Mouse (Mus musculus): ENCODE measurements around the gene Smc3. TPM values are rescaled to one million over a fixed set of nuclear protein-coding genes. Genes with fewer than 3 reads are reported as not detected.

The Smc3 gene
- total and polyA plus RNA-seq, 2 experiments from 2014 or later: 15.3 to 44.1 TPM

DNA sequence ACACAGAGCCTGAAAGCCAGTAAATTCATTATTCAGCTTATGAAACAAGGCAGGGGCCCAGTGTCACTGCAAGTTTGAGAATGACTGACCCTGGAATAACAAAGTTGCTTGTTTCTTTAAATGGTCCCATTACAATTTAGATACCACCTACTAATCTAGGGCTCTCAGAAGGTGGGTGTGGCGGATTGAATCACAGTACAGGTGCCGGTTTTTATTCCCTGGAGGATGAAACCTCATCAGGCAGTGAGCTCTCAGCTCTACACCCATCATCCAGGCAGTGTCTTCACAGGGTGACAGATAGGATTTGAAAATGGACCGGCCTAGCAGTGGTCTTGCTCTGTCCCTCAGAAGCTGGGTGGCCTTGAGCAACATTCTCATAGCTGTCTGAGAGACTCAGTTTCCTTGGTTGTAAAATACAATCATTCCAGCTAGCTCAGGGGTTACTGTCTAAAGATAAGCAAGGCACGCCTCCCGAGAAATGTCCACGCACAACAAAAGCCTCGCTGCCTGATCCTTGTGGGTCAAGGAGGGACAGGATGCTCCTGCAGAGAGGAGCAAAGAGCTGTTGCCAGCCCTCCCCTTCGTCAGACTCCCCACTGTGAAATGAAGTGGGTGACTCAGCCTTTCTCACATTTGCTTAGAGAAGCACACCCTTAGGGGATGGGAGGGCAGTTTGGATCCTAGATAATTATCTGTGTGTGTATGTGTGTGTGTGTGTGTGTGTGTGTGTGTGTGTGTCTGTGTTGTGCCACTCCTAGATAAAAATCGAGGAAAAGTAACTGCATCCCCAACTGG, 74.1 kb downstream of the Smc3 start:
- 46% methylated on average over 9 of the region's 9 CpGs for WGBS
- DNase-seq (ENCODE audit: low spot score): no peak
- Histone ChIP-seq H3K27me3 (ENCODE audit: insufficient read depth, low read length) (peaks cover 15% of the 10 kb centered on the region), H3K9ac (replicated peaks; ENCODE audit: low read length) (no peak overlapping the region), H3K4me2 (ENCODE audit: low read depth, low read length) (no peak overlapping the region), H3K36me3 (ENCODE audit: insufficient read depth, low read length) (no peaks in the 10 kb centered on the region), H3K4me3 (ENCODE audit: low read length) (no peak overlapping the region), H3K27ac (no peak overlapping the region), H3K9me3 (ENCODE audit: low read length) (no peaks in the 10 kb centered on the region), H3K4me1 (ENCODE audit: insufficient read depth, low read length) (no peaks in the 10 kb centered on the region)
- ATAC-seq: no peak
- TF ChIP-seq CTCF (IDR thresholded peaks at IDR 0.05; ENCODE audit: low read depth): no peak

GRCm38 (mm10) chr19:53676228-53676627, 76.0 kb downstream of the Smc3 start:
- Histone ChIP-seq H3K27ac (no peak overlapping the region), H3K9ac (replicated peaks; ENCODE audit: low read length) (no peak overlapping the region; the same call in 1 of the 2 replicates)

GRCm38 (mm10) chr19:53676718-53677634, 76.8 kb downstream of the Smc3 start, which contains the start of gene Rbm20:
TSS of gene Rbm20 (plus strand) at chr19:53677306.
- under 1% methylated on average over 80 of the region's 82 CpGs for WGBS
- peak within 1 kb of the TSS; percentile 63 for H3K4me3 ChIP-seq (ENCODE audit: low read length)
- no peaks in the 10 kb centered on the region for H3K4me1 ChIP-seq (ENCODE audit: insufficient read depth, low read length)
- ATAC-seq (peak; percentile 73), DNase-seq (ENCODE audit: low spot score) (peak; percentile 50)
- peaks cover 15% of the 10 kb centered on the region for H3K27me3 ChIP-seq (ENCODE audit: insufficient read depth, low read length)
- H3K4me2 ChIP-seq (ENCODE audit: low read depth, low read length): peak within 1 kb of the TSS; percentile 100
- no peaks in the 10 kb centered on the region for H3K9me3 ChIP-seq (ENCODE audit: low read length)
- no peak for TF ChIP-seq CTCF (IDR thresholded peaks at IDR 0.05; ENCODE audit: low read depth)
- H3K27ac ChIP-seq: no peak within 1 kb of the TSS
- H3K36me3 ChIP-seq (ENCODE audit: insufficient read depth, low read length): no peaks in the 10 kb centered on the region
- H3K9ac ChIP-seq (replicated peaks; ENCODE audit: low read length): peak within 1 kb of the TSS; percentile 55

More at GRCm38 (mm10) chr19:53676228-53676627, 76.0 kb downstream of the Smc3 start:
- WGBS: 3% methylated on average over 26 of the region's 26 CpGs
- H3K27me3 ChIP-seq (ENCODE audit: insufficient read depth, low read length): peaks cover 15% of the 10 kb centered on the region
- no peaks in the 10 kb centered on the region for H3K9me3 ChIP-seq (ENCODE audit: low read length)
- H3K4me1 ChIP-seq (ENCODE audit: insufficient read depth, low read length): no peaks in the 10 kb centered on the region
- ATAC-seq (no peak), DNase-seq (ENCODE audit: low spot score) (no peak)
- no peak for TF ChIP-seq CTCF (IDR thresholded peaks at IDR 0.05; ENCODE audit: low read depth)
- H3K4me3 ChIP-seq (ENCODE audit: low read length): peak overlapping the region; percentile 63
- H3K36me3 ChIP-seq (ENCODE audit: insufficient read depth, low read length): no peaks in the 10 kb centered on the region
- peak overlapping the region; percentile 100 for H3K4me2 ChIP-seq (ENCODE audit: low read depth, low read length)

DNA sequence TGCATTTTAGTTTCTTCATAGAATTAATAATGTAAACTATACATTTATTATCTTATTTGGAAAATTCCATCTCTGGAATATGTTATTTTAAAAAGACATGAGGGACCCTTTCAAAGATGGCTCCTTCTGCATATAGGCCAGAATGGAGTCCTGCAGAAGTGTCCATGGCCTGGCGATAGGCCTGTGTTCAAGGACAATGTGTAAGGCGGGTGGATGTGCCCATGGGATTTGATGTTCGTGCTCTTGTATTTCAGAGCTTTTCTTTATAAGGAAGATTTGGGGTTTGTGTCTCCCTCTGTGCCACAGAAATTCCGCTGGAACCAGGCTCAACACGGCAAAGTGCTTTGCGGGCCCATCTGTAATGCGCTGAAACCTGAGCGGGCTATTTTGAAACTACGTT, 79.0 kb downstream of the Smc3 start:
- Histone ChIP-seq H3K4me1 (ENCODE audit: insufficient read depth, low read length) (no peaks in the 10 kb centered on the region), H3K9me3 (ENCODE audit: low read length) (no peaks in the 10 kb centered on the region), H3K9ac (replicated peaks; ENCODE audit: low read length) (no peak overlapping the region), H3K4me2 (ENCODE audit: low read depth, low read length) (no peak overlapping the region), H3K27me3 (ENCODE audit: insufficient read depth, low read length) (peaks cover 7% of the 10 kb centered on the region), H3K4me3 (ENCODE audit: low read length) (no peak overlapping the region), H3K36me3 (ENCODE audit: insufficient read depth, low read length) (no peaks in the 10 kb centered on the region), H3K27ac (no peak overlapping the region)
- WGBS: 93% methylated on average over 9 of the region's 9 CpGs
- TF ChIP-seq CTCF (IDR thresholded peaks at IDR 0.05; ENCODE audit: low read depth): no peak
- no peak for ATAC-seq
- no peak for DNase-seq (ENCODE audit: low spot score)

DNA sequence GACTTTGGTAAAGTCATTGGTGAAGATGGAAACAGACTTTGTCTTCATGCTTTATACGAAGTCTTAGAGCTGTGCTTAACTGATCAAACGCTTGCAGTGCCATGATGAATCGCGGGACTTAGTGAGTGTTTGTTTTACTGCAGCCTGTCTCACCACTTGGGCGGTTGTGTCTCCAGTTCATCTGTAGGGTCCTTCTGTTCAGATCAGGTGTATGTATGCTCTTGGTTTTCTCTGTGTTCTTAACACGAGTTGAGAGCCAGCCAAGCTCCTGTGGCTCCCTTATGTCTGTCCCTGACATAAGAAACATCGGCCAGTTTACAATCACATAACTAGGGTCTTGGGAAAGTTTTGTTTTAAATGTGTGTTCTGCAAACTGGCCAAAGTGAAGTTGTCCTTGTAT, 79.8 kb downstream of the Smc3 start:
- no peak overlapping the region for H3K27ac ChIP-seq
- no peak overlapping the region for H3K9ac ChIP-seq (replicated peaks; ENCODE audit: low read length)
- H3K9me3 ChIP-seq (ENCODE audit: low read length): no peaks in the 10 kb centered on the region
- no peak for ATAC-seq
- H3K4me3 ChIP-seq (ENCODE audit: low read length): no peak overlapping the region
- 88% methylated on average over 7 of the region's 7 CpGs for WGBS
- peaks cover 5% of the 10 kb centered on the region for H3K27me3 ChIP-seq (ENCODE audit: insufficient read depth, low read length)
- no peaks in the 10 kb centered on the region for H3K4me1 ChIP-seq (ENCODE audit: insufficient read depth, low read length)
- no peak for TF ChIP-seq CTCF (IDR thresholded peaks at IDR 0.05; ENCODE audit: low read depth)
- no peak for DNase-seq (ENCODE audit: low spot score)
- H3K36me3 ChIP-seq (ENCODE audit: insufficient read depth, low read length): no peaks in the 10 kb centered on the region
- no peak overlapping the region for H3K4me2 ChIP-seq (ENCODE audit: low read depth, low read length)

DNA sequence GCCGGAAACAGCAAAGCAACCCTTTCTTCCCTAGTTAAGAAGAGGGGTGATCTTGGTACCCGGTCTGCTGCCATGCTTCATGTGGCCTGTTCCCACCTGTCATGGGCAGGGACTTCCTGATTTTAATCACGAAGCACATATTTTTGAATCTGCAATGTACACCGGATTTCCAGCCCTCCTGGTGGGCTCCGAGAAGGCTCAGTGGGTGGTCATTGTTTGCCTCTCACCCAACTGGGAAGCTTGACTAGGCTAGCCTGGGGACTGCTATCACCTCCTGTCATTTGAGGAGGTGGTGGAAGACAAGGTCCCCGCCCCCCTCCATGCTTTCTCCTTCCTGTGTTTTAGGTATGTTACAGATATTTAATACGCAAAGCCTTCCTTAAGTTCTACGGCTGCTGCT, 82.2 kb downstream of the Smc3 start:
- DNase-seq (ENCODE audit: low spot score): no peak
- Histone ChIP-seq H3K9me3 (ENCODE audit: low read length) (no peaks in the 10 kb centered on the region), H3K27ac (no peak overlapping the region), H3K9ac (replicated peaks; ENCODE audit: low read length) (no peak overlapping the region), H3K4me1 (ENCODE audit: insufficient read depth, low read length) (no peaks in the 10 kb centered on the region), H3K36me3 (ENCODE audit: insufficient read depth, low read length) (no peaks in the 10 kb centered on the region), H3K4me3 (ENCODE audit: low read length) (no peak overlapping the region), H3K27me3 (ENCODE audit: insufficient read depth, low read length) (peaks cover 5% of the 10 kb centered on the region), H3K4me2 (ENCODE audit: low read depth, low read length) (no peak overlapping the region)
- ATAC-seq: no peak
- 49% methylated on average over 8 of the region's 8 CpGs for WGBS
- no peak for TF ChIP-seq CTCF (IDR thresholded peaks at IDR 0.05; ENCODE audit: low read depth)

Data from hindbrain, postnatal 0 days (tissue).